Mouse (Mus musculus) spleen, postnatal 10 days (tissue): ENCODE measurements around the gene Hcst.

Source experiments
- DNase-seq, 2 experiments: peaks; one replicate each; pipeline ENCODE4 v3.0.0; 2021 to 2022; ENCODE audit warnings: low spot score in 2 of 2

The Hcst gene

DNA sequence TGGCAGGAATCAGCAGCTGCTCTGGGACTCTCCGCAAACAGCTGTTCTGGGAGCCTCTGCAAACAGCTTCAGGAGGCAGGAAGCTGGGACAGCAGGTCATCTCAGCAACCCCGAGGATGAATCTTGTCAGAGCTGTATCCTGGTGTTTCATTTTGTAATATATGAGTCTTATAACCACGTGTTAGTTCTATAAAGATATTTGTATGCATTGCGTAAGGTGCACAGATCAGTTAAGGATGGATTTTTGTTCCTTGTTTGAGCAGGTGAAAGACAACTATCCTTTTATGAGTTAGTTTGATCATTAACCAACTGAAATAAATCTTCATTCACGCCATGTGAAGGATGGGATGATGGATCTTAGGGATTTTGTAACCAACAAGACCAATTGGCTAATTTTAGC is 39.6 kb downstream of the Hcst start:
- DNase-seq: no peak

DNA sequence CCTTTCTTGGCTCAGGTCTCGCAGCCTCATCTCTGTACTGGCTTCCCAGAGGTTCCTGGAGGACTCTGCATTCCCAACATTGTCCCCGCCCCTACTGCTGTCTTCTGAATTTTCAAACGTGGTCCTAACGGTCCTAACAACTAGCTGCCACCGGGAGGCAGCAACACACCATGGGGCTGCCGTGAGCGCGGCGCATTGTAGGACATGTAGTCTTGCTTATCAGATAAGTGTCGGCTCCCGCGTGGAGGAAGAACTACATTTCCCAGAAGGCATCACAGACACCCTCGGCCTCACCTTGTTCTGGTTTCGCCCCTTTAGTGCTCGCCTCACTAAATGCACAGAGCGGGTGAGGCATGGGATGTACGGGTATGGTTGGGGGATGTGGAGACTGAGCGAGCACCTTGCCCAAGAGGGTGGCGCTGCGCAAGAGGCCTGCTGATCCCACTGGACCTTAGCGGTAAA is 46.1 kb downstream of the Hcst start:
- peak; percentile 50 to 85 for DNase-seq
